Mouse (Mus musculus) MEL (cell line): ENCODE measurements around the gene Zbtb20.

Source experiments
- CHD2 ChIP-seq: IDR thresholded peaks from 2 replicates; pipeline ENCODE4 v1.6.1; 2011; ENCODE audit warnings: low read length, improper control_type of control experiment
- ELF1 ChIP-seq: IDR thresholded peaks from 2 replicates; pipeline ENCODE4 v1.6.1; 2014; ENCODE audit warnings: low read depth, mild to moderate bottlenecking, inconsistent platforms, low read length, improper control_type of control experiment, moderate library complexity
- EP300 ChIP-seq, 2 experiments: IDR thresholded peaks; 2 replicates each; pipeline ENCODE4 v1.6.1; 2011; ENCODE audit warnings: improper control_type of control experiment in 2 of 2, low read length in 2 of 2, low read depth in 1 of 2, mild to moderate bottlenecking in 1 of 2
- GABPA ChIP-seq: IDR thresholded peaks from 2 replicates; pipeline ENCODE4 v1.6.1; 2012; ENCODE audit warnings: low read depth, mild to moderate bottlenecking, inconsistent platforms, low read length, improper control_type of control experiment, moderate library complexity
- GATA1 ChIP-seq: IDR thresholded peaks from 2 replicates; pipeline ENCODE4 v1.6.1; 2011; ENCODE audit warnings: low read depth, low read length, improper control_type of control experiment
- KAT2A ChIP-seq: conservative IDR thresholded peaks from 2 replicates; pipeline ENCODE4 v1.6.1; 2012; ENCODE audit warnings: low read depth, low read length, improper control_type of control experiment, inconsistent platforms
- POLR2A ChIP-seq, 2 experiments: IDR thresholded peaks; 2 replicates each; pipeline ENCODE4 v1.6.1; 2011 to 2012; ENCODE audit warnings: low read length in 2 of 2, mild to moderate bottlenecking in 2 of 2, control low read depth in 1 of 2, improper control_type of control experiment in 1 of 2, low read depth in 1 of 2, moderate library complexity in 1 of 2; ENCODE audit not compliant: control insufficient read depth in 1 of 2, insufficient read depth in 1 of 2, poor library complexity in 1 of 2
- SMC3 ChIP-seq: IDR thresholded peaks from 2 replicates; pipeline ENCODE4 v1.6.1; 2011; ENCODE audit warnings: low read depth, low read length, improper control_type of control experiment
- TCF12 ChIP-seq: IDR thresholded peaks from 2 replicates; pipeline ENCODE4 v1.6.1; 2014; ENCODE audit warnings: low read depth, mild to moderate bottlenecking, inconsistent platforms, low read length, improper control_type of control experiment, moderate library complexity
- ZNF384 ChIP-seq: IDR thresholded peaks from 2 replicates; pipeline ENCODE4 v1.6.1; 2012; ENCODE audit warnings: low read depth, mild to moderate bottlenecking, inconsistent platforms, low read length, improper control_type of control experiment

GRCm38 (mm10) chr16:43579111-43579510 is 703.4 kb downstream of the Zbtb20 start:
- TF ChIP-seq CHD2 (no peak), POLR2A (IDR thresholded peaks at IDR 0.05; ENCODE audit: control insufficient read depth in 1 of 2, insufficient read depth in 1 of 2, low read depth in 1 of 2, low read length in 2 of 2, poor library complexity in 1 of 2) (no peak), TCF12 (no peak), KAT2A (no peak), EP300 (IDR thresholded peaks at IDR 0.05; ENCODE audit: low read depth in 1 of 2, low read length in 2 of 2) (no peak), ZNF384 (no peak), GABPA (no peak), ELF1 (no peak), GATA1 (no peak), SMC3 (no peak)
